ENCODE assay signal across 11 mouse cellular contexts in genomic region chr2:163376082-163376481, GRCm38 (mm10). TPM values are rescaled to one million over a fixed set of nuclear protein-coding genes. Genes with fewer than 3 reads are reported as not detected.
A peak's percentile ranks its signal among the peaks of the same experiment; 100 is the strongest.
DNase-seq lines count a peak whose midpoint lies in the region; ATAC-seq and TF ChIP-seq lines count a peak whose summit lies in the region.
"Had no signal": no experiment of that assay in that cellular context is flagged by ENCODE, and none has a peak within 500 bp of the region (broad histone marks: within the 10 kb centered on the region; RNA-seq: fewer than 3 reads in every experiment).

No protein-coding gene starts in this region.

- H3K4me3 ChIP-seq in heart, embryonic 13.5 days, result peak overlapping the region; percentile 6; the same call in 1 of the 2 replicates
- H3K4me3 ChIP-seq in midbrain, embryonic 12.5 days, result no peak overlapping the region
- no peak overlapping the region for H3K4me3 ChIP-seq in midbrain, embryonic 14.5 days (replicated peaks; ENCODE audit: low read depth, low read length)
- peak overlapping the region; percentile 33 for H3K4me3 ChIP-seq in embryonic facial prominence, embryonic 10.5 days
- H3K4me3 ChIP-seq in myocyte, result no peak overlapping the region

- peak overlapping the region; percentile 96 for H3K27ac ChIP-seq in heart, embryonic 13.5 days (replicated peaks)
- no peak overlapping the region for H3K27ac ChIP-seq in midbrain, embryonic 12.5 days (replicated peaks)
- no peak overlapping the region for H3K27ac ChIP-seq in midbrain, embryonic 14.5 days (replicated peaks; ENCODE audit: low read depth, low read length)
- no peak overlapping the region for H3K27ac ChIP-seq in embryonic facial prominence, embryonic 10.5 days (replicated peaks)

- no peak for TF ChIP-seq POLR2A in myocyte (IDR thresholded peaks at IDR 0.05; ENCODE audit: insufficient read length, low read depth)

- no peaks in the 10 kb centered on the region for H3K9me3 ChIP-seq in heart, embryonic 13.5 days
- no peaks in the 10 kb centered on the region for H3K9me3 ChIP-seq in midbrain, embryonic 12.5 days
- no peaks in the 10 kb centered on the region for H3K9me3 ChIP-seq in midbrain, embryonic 14.5 days (ENCODE audit: control insufficient read depth, low read length)
- peaks cover 9% of the 10 kb centered on the region; the same call in 1 of the 2 replicates for H3K9me3 ChIP-seq in embryonic facial prominence, embryonic 10.5 days

- H3K27me3 ChIP-seq in heart, embryonic 13.5 days (replicated peaks), result peaks cover 31% of the 10 kb centered on the region
- peaks cover 42% of the 10 kb centered on the region for H3K27me3 ChIP-seq in midbrain, embryonic 12.5 days
- H3K27me3 ChIP-seq in midbrain, embryonic 14.5 days (ENCODE audit: control insufficient read depth, insufficient read depth, low read length), result peaks cover 12% of the 10 kb centered on the region
- peaks cover 52% of the 10 kb centered on the region for H3K27me3 ChIP-seq in embryonic facial prominence, embryonic 10.5 days (replicated peaks; ENCODE audit: low read depth, poor library complexity, severe bottlenecking)
- H3K27me3 ChIP-seq in myocyte (ENCODE audit: control insufficient read depth, insufficient read depth, insufficient read length), result no peaks in the 10 kb centered on the region

- H3K4me2 ChIP-seq in heart, embryonic 13.5 days, result peak overlapping the region; percentile 59
- H3K4me2 ChIP-seq in midbrain, embryonic 12.5 days (replicated peaks), result 0 out of 2 replicates have a peak overlapping the region, but pooled peaks have one; percentile 5
- no peak overlapping the region for H3K4me2 ChIP-seq in midbrain, embryonic 14.5 days (ENCODE audit: low read length)
- no peak overlapping the region for H3K4me2 ChIP-seq in myocyte (ENCODE audit: low read depth)

- H3K4me1 ChIP-seq in heart, embryonic 13.5 days, result peaks cover 89% of the 10 kb centered on the region
- H3K4me1 ChIP-seq in midbrain, embryonic 12.5 days, result no peaks in the 10 kb centered on the region
- H3K4me1 ChIP-seq in midbrain, embryonic 14.5 days (ENCODE audit: control insufficient read depth, insufficient read depth, low read length), result no peaks in the 10 kb centered on the region
- H3K4me1 ChIP-seq in embryonic facial prominence, embryonic 10.5 days, result 0 out of 2 replicates have a peak, but pooled peaks cover 6% of the 10 kb centered on the region

- ATAC-seq in heart, embryonic 13.5 days (ENCODE audit: extremely low read depth, insufficient number of reproducible peaks, low FRiP score, low TSS enrichment), result no peak
- no peak for ATAC-seq in midbrain, embryonic 12.5 days (ENCODE audit: low FRiP score, low read depth)
- no peak for ATAC-seq in midbrain, embryonic 14.5 days (ENCODE audit: low FRiP score, low TSS enrichment)

- 42% methylated on average over 33 of the region's 33 CpGs for WGBS in heart, embryonic 13.5 days
- WGBS in midbrain, embryonic 12.5 days, result 36% methylated on average over 32 of the region's 33 CpGs
- 40% methylated on average over 33 of the region's 33 CpGs for WGBS in midbrain, embryonic 14.5 days
- 41% methylated on average over 33 of the region's 33 CpGs for WGBS in embryonic facial prominence, embryonic 10.5 days

- no peak overlapping the region for H3ac ChIP-seq in myocyte (ENCODE audit: control insufficient read depth, insufficient read length)

- peaks cover 46% of the 10 kb centered on the region for H3K79me2 ChIP-seq in myocyte (ENCODE audit: control insufficient read depth, insufficient read depth)

- H3K36me3 ChIP-seq in heart, embryonic 13.5 days, result peaks cover 60% of the 10 kb centered on the region
- H3K36me3 ChIP-seq in midbrain, embryonic 12.5 days, result no peaks in the 10 kb centered on the region
- no peaks in the 10 kb centered on the region for H3K36me3 ChIP-seq in midbrain, embryonic 14.5 days (ENCODE audit: control insufficient read depth, insufficient read depth, low read length)
- H3K36me3 ChIP-seq in embryonic facial prominence, embryonic 10.5 days (replicated peaks), result 0 out of 2 replicates have a peak, but pooled peaks cover 7% of the 10 kb centered on the region
- peaks cover 36% of the 10 kb centered on the region for H3K36me3 ChIP-seq in myocyte (ENCODE audit: control insufficient read depth, insufficient read depth)

- DNase-seq in heart, postnatal 4 days, result no peak
- no peak for DNase-seq in midbrain, embryonic 14.5 days
- no peak for DNase-seq in embryonic facial prominence, embryonic 10.5 days (ENCODE audit: low spot score)
- no peak for DNase-seq in spleen, adult 18-20 months
- DNase-seq: cerebellum, adult 9-11 months; kidney, adult 2 months; retina, postnatal 1 day; thymus, adult 2 months had no signal

- H3K9ac ChIP-seq in heart, embryonic 13.5 days, result peak overlapping the region; percentile 76
- H3K9ac ChIP-seq in midbrain, embryonic 12.5 days (replicated peaks), result no peak overlapping the region
- no peak overlapping the region for H3K9ac ChIP-seq in midbrain, embryonic 14.5 days (replicated peaks; ENCODE audit: low read length)

TF ChIP-seq in myocyte, 11 proteins besides CTCF, POLR2A, EP300 and RAD21:
- no peak for TF ChIP-seq E2F4 (IDR thresholded peaks at IDR 0.05; ENCODE audit: insufficient read depth)
- no peak for TF ChIP-seq SRF (IDR thresholded peaks at IDR 0.05; ENCODE audit: control insufficient read depth, insufficient read length, low read depth)
- peak; percentile 60 for TF ChIP-seq POLR2AphosphoS2 (IDR thresholded peaks at IDR 0.05; ENCODE audit: insufficient read length, low read depth)
- TF ChIP-seq MAX (IDR thresholded peaks at IDR 0.05; ENCODE audit: low read depth), result no peak

RNA-seq across cellular contexts. Expression of gene Jph2, which starts 21.7 kb away (rescaled TPM):
- 41.5 and 42.9 TPM in 2 replicates for polyA plus RNA-seq in heart, embryonic 13.5 days (2015; fragmentation: Nextera tagmentation; extraction: Ambion mirVana)
- 100 to 1,000 TPM; 366 to 416 TPM for total RNA-seq in heart, postnatal 4 days (2021)
- 0.30 and 0.45 TPM in 2 replicates for polyA plus RNA-seq in midbrain, embryonic 12.5 days (2016; fragmentation: Nextera tagmentation; extraction: Ambion mirVana)
- polyA plus RNA-seq in midbrain, embryonic 14.5 days (2014; fragmentation: Nextera tagmentation; extraction: Ambion mirVana), result 0.30 and 0.37 TPM in 2 replicates
- 0.52 and 0.83 TPM in 2 replicates for polyA plus RNA-seq in embryonic facial prominence, embryonic 10.5 days (2016; fragmentation: Nextera tagmentation; extraction: Ambion mirVana)
- 217 TPM for polyA plus RNA-seq in myocyte (2012; fragmentation: generic; extraction: Trizol)

RNA-seq across cellular contexts. Expression of gene Oser1, which starts 48.4 kb away (rescaled TPM):
- 54.5 and 57.3 TPM in 2 replicates for polyA plus RNA-seq in heart, embryonic 13.5 days (2015; fragmentation: Nextera tagmentation; extraction: Ambion mirVana)
- 10 to 100 TPM; 21.6 to 24.2 TPM for total RNA-seq in heart, postnatal 4 days (2021)
- 77.3 and 82.3 TPM in 2 replicates for polyA plus RNA-seq in midbrain, embryonic 12.5 days (2016; fragmentation: Nextera tagmentation; extraction: Ambion mirVana)
- 78.5 and 84.3 TPM in 2 replicates for polyA plus RNA-seq in midbrain, embryonic 14.5 days (2014; fragmentation: Nextera tagmentation; extraction: Ambion mirVana)
- 94.0 and 99.5 TPM in 2 replicates for polyA plus RNA-seq in embryonic facial prominence, embryonic 10.5 days (2016; fragmentation: Nextera tagmentation; extraction: Ambion mirVana)
- 30.3 TPM for polyA plus RNA-seq in myocyte (2012; fragmentation: generic; extraction: Trizol)

Comparison
In these comparisons a context has a peak if more than half of its experiments do, and no peak if none do; other contexts are left out.
1. H3K4me2 ChIP-seq: peak in heart, embryonic 13.5 days (single experiment) and midbrain, embryonic 12.5 days (single experiment); none in midbrain, embryonic 14.5 days (single experiment) and myocyte (single experiment).
2. H3K4me3 ChIP-seq: peak in heart, embryonic 13.5 days (single experiment) and embryonic facial prominence, embryonic 10.5 days (single experiment); none in midbrain, embryonic 12.5 days (single experiment), midbrain, embryonic 14.5 days (single experiment) and myocyte (single experiment).
3. RNA of gene Jph2, which starts 21.7 kb away (polyA plus RNA-seq): 217 TPM in myocyte (single experiment) and 41.5 to 42.9 TPM in heart, embryonic 13.5 days; 0.52 to 0.83 TPM in embryonic facial prominence, embryonic 10.5 days, 0.30 to 0.45 TPM in midbrain, embryonic 12.5 days and 0.30 to 0.37 TPM in midbrain, embryonic 14.5 days; every median in the first group is over 10 times any median in the second.